Mouse (Mus musculus): Measurements from ENCODE around the gene Spo11. TPM values are rescaled to one million over a fixed set of nuclear protein-coding genes. Genes with fewer than 3 reads are reported as not detected.

Spo11 gene
- total and polyA plus RNA-seq, 3 experiments = 0.16 to 0.34 TPM; not detected in 1

GRCm38 (mm10) chr2:173042504-173043162 lies 65.1 kb downstream of the Spo11 start:
- H3K36me3 ChIP-seq (replicated peaks in 1 of 2; ENCODE audit: control insufficient read depth in 1 of 2, insufficient read depth in 1 of 2, low read length in 1 of 2) = peaks cover 0 to 8% of the 10 kb centered on the region in 2 experiments
- no peak overlapping the region for H3K27ac ChIP-seq (ENCODE audit: insufficient read depth, low read depth)
- TF ChIP-seq MYC (IDR thresholded peaks at IDR 0.05; ENCODE audit: low read depth, low read length) (no peak), MEF2A (IDR thresholded peaks at IDR 0.05; ENCODE audit: borderline replicate concordance, low read depth, low read length) (no peak), POLR2A (IDR thresholded peaks at IDR 0.05; ENCODE audit: low read depth, low read length) (no peak), EP300 (IDR thresholded peaks at IDR 0.05; ENCODE audit: low read length) (no peak), MAFK (IDR thresholded peaks at IDR 0.05; ENCODE audit: insufficient replicate concordance, low read length) (no peak), ETS1 (conservative IDR thresholded peaks at IDR 0.05; ENCODE audit: low read depth, low read length) (no peak), E2F4 (IDR thresholded peaks at IDR 0.05; ENCODE audit: insufficient replicate concordance, low read depth, low read length) (no peak), KAT2A (IDR thresholded peaks at IDR 0.05; ENCODE audit: insufficient replicate concordance, low read length) (no peak), USF2 (conservative IDR thresholded peaks at IDR 0.05; ENCODE audit: low read depth, low read length) (no peak), USF1 (IDR thresholded peaks at IDR 0.05; ENCODE audit: low read depth, low read length) (no peak), UBTF (IDR thresholded peaks at IDR 0.05; ENCODE audit: low read depth, low read length) (no peak), CTCF (conservative IDR thresholded peaks at IDR 0.05 in 1 of 2, IDR thresholded peaks at IDR 0.05 in 1 of 2; ENCODE audit: low read depth in 2 of 2, low read length in 2 of 2) (no peak), MAX (IDR thresholded peaks at IDR 0.05; ENCODE audit: low read length) (no peak), NRF1 (IDR thresholded peaks at IDR 0.05; ENCODE audit: low read depth, low read length) (no peak), RAD21 (IDR thresholded peaks at IDR 0.05; ENCODE audit: low read depth, low read length) (no peak), SMC3 (IDR thresholded peaks at IDR 0.05; ENCODE audit: low read depth, low read length) (no peak)
- no peaks in the 10 kb centered on the region for H3K9me3 ChIP-seq (replicated peaks; ENCODE audit: low read length)
- H3K9ac ChIP-seq (ENCODE audit: insufficient read depth, low read depth) = no peak overlapping the region
- H3K79me2 ChIP-seq (replicated peaks; ENCODE audit: control insufficient read depth, extremely low read depth, insufficient read depth, poor library complexity, severe bottlenecking) = no peaks in the 10 kb centered on the region
- no peak for DNase-seq (ENCODE audit: extremely low read depth)
- no peaks in the 10 kb centered on the region for H3K27me3 ChIP-seq (replicated peaks)
- dilution Hi-C loops (cut with MboI; ENCODE audit: extremely low pct_ligation_motif_present, extremely low pct_unique_long_range_greater_than_20kb, low sequenced_read_pairs) = no loop called here
- H3K4me2 ChIP-seq (ENCODE audit: insufficient read depth, low read depth, poor library complexity, severe bottlenecking) = no peak overlapping the region
- in situ Hi-C loops (cut with MboI; ENCODE audit: low pct_ligation_motif_present, low pct_unique_long_range_greater_than_20kb, low sequenced_read_pairs) = no loop called here
- no peak overlapping the region for H3K4me3 ChIP-seq (replicated peaks in 1 of 3; ENCODE audit: low read depth in 2 of 3, low read length in 2 of 3, poor library complexity in 1 of 3)
- H3K4me1 ChIP-seq (ENCODE audit: control insufficient read depth in 1 of 2, insufficient read depth in 2 of 2) = peaks cover 12 to 39% of the 10 kb centered on the region in 2 experiments

Other genes starting within 250 kb of the Spo11 start
- 0.34 and 0.47 TPM in 2 replicates for gene Bmp7, start 37.4 kb upstream of the Spo11 start, total RNA-seq (2012; rRNA removed)
- 0.16 and 0.69 TPM in 2 replicates for gene Bmp7, start 37.4 kb upstream of the Spo11 start, total RNA-seq (2014; rRNA removed)
- 0.31 and 0.51 TPM in 2 replicates for gene Bmp7, start 37.4 kb upstream of the Spo11 start, polyA plus RNA-seq (2012; ENCODE audit: insufficient read length, low read depth)
- gene Rae1, start 22.4 kb downstream of the Spo11 start, total RNA-seq (2012; rRNA removed) = 86.3 and 97.7 TPM in 2 replicates
- gene Rae1, start 22.4 kb downstream of the Spo11 start, total RNA-seq (2014; rRNA removed) = 114 and 115 TPM in 2 replicates
- 86.1 and 95.0 TPM in 2 replicates for gene Rae1, start 22.4 kb downstream of the Spo11 start, polyA plus RNA-seq (2012; ENCODE audit: insufficient read length, low read depth)
- 19.4 and 20.7 TPM in 2 replicates for gene Rbm38, start 42.8 kb downstream of the Spo11 start, total RNA-seq (2012; rRNA removed)
- 11.3 and 14.4 TPM in 2 replicates for gene Rbm38, start 42.8 kb downstream of the Spo11 start, total RNA-seq (2014; rRNA removed)
- gene Rbm38, start 42.8 kb downstream of the Spo11 start, polyA plus RNA-seq (2012; ENCODE audit: insufficient read length, low read depth) = 83.9 and 85.4 TPM in 2 replicates
- not detected in 2 replicates for gene Ctcfl, start 141.8 kb downstream of the Spo11 start, total RNA-seq (2012; rRNA removed)
- not detected in 2 replicates for gene Ctcfl, start 141.8 kb downstream of the Spo11 start, total RNA-seq (2014; rRNA removed)
- 0.11 TPM in 1 of 2 replicates, not detected in the other for gene Ctcfl, start 141.8 kb downstream of the Spo11 start, polyA plus RNA-seq (2012; ENCODE audit: insufficient read length, low read depth)
- gene Pck1, start 175.3 kb downstream of the Spo11 start, total RNA-seq (2012; rRNA removed) = 0.13 TPM in 2 replicates
- gene Pck1, start 175.3 kb downstream of the Spo11 start, total RNA-seq (2014; rRNA removed) = 0.08 and 0.11 TPM in 2 replicates
- gene Pck1, start 175.3 kb downstream of the Spo11 start, polyA plus RNA-seq (2012; ENCODE audit: insufficient read length, low read depth) = 0.11 TPM in 1 of 2 replicates, not detected in the other
- gene Zbp1, start 241.2 kb downstream of the Spo11 start, total RNA-seq (2012; rRNA removed) = 8.4 and 8.7 TPM in 2 replicates
- gene Zbp1, start 241.2 kb downstream of the Spo11 start, total RNA-seq (2014; rRNA removed) = 7.3 and 9.8 TPM in 2 replicates
- 7.9 and 8.1 TPM in 2 replicates for gene Zbp1, start 241.2 kb downstream of the Spo11 start, polyA plus RNA-seq (2012; ENCODE audit: insufficient read length, low read depth)

Measured in CH12.LX (cell line).